Mouse (Mus musculus) lung, embryonic 16.5 days (tissue): Measurements from ENCODE around the gene AI837181. TPM values are rescaled to one million over a fixed set of nuclear protein-coding genes. Genes with fewer than 3 reads are reported as not detected.

Experiments
- ATAC-seq: fragments of 200-750 bp; cut with Nextera tagmentation; 2 replicates; pipeline ENCODE4 v1.8.0; 2017; ENCODE audit warnings: low read depth, mild to moderate bottlenecking, moderate library complexity
- H3K27ac ChIP-seq: fragments of 300-500 bp; sonication (generic); 2 replicates; pipeline ENCODE4 v1.5.1; 2014; ENCODE audit warnings: mild to moderate bottlenecking, control low read depth, low read length
- H3K27me3 ChIP-seq: fragments of 300-500 bp; sonication (generic); 2 replicates; pipeline ENCODE4 v1.6.1; 2014; ENCODE audit warnings: low read depth, low read length, mixed read lengths; ENCODE audit not compliant: control insufficient read depth, insufficient read depth
- H3K36me3 ChIP-seq: fragments of 300-500 bp; sonication (generic); 2 replicates; pipeline ENCODE4 v1.6.1; 2014; ENCODE audit warnings: low read length; ENCODE audit not compliant: control insufficient read depth, insufficient read depth
- H3K4me1 ChIP-seq: fragments of 300-500 bp; sonication (generic); replicated peaks from 2 replicates; pipeline ENCODE4 v1.6.1; 2014; ENCODE audit warnings: low read length, mixed read lengths; ENCODE audit not compliant: control insufficient read depth, insufficient read depth
- H3K4me2 ChIP-seq: fragments of 300-500 bp; sonication (generic); 2 replicates; pipeline ENCODE4 v1.6.1; 2014; ENCODE audit warnings: low read depth, low read length, control low read depth
- H3K4me3 ChIP-seq: fragments of 300-500 bp; sonication (generic); 2 replicates; pipeline ENCODE4 v1.5.1; 2014; ENCODE audit warnings: mild to moderate bottlenecking, low read length, control low read depth
- H3K9ac ChIP-seq: fragments of 300-500 bp; sonication (generic); 2 replicates; pipeline ENCODE4 v1.6.1; 2014; ENCODE audit warnings: low read length, control low read depth
- H3K9me3 ChIP-seq: fragments of 300-500 bp; sonication (generic); 2 replicates; pipeline ENCODE4 v1.6.1; 2016; ENCODE audit warnings: low read length; ENCODE audit not compliant: control insufficient read depth
- WGBS: fragments of 180-500 bp; shearing (Covaris S2); extraction: QIAGEN DNeasy Blood & Tissue Kit; methylation state at CpG from one replicate; pipeline ENCODE4 v1.1.7; 2014; 5-methylcytosine and 5-hydroxymethylcytosine counted together
- polyA plus RNA-seq: library from polyadenylated mRNA; unstranded; fragments of >200 nt; fragmentation: Nextera tagmentation; extraction: Ambion mirVana; gene quantifications from 2 replicates; pipeline ENCODE4 v1.2.1, GENCODE M21; 2015

The AI837181 gene
- polyA plus RNA-seq, 1 experiment from 2014 or later = 28.3 TPM

- Histone ChIP-seq H3K4me2 (peak overlapping the region; percentile 90), H3K27ac (peak overlapping the region; percentile 18; the same call in 1 of the 2 replicates), H3K27me3 (0 out of 2 replicates have a peak, but pooled peaks cover 3% of the 10 kb centered on the region), H3K4me1 (peaks cover 41% of the 10 kb centered on the region), H3K9ac (peak overlapping the region; percentile 84), H3K4me3 (peak overlapping the region; percentile 90), H3K36me3 (peaks cover 6% of the 10 kb centered on the region; the same call in 1 of the 2 replicates), H3K9me3 (no peaks in the 10 kb centered on the region)
- WGBS = 13% methylated on average over 3 of the region's 3 CpGs
- ATAC-seq = no peak
Measured at GRCm38 (mm10) chr19:5459896-5460295, 35.0 kb downstream of the AI837181 start.

DNA sequence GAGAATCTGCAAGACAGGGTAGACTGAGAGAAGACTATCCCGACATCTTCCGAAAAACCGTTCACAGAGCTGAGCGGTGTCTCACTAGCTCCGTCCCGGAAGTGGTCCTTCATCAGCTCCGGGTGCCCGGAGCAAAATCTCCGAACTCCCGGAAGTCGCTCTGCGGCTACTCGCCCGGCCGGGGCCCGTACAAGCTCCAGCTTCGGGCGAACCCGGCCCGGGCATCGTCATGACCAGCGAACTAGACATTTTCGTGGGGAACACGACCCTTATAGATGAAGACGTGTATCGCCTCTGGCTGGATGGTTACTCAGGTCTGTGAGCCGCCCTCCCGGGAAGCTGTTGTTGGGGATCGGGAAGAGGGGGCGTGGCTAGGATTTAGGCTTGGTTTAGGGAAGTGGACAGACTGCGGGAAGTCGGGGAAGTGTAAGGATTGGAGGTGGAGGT is 35.5 kb downstream of the AI837181 start, which contains the start of gene Fibp:
Gene Fibp, plus strand, starts transcription at position 151 of the 447 bp plus-strand sequence.
- Histone ChIP-seq H3K27ac (peak within 1 kb of the TSS; percentile 77), H3K4me3 (peak within 1 kb of the TSS; percentile 90), H3K27me3 (0 out of 2 replicates have a peak, but pooled peaks cover 3% of the 10 kb centered on the region), H3K9me3 (no peaks in the 10 kb centered on the region), H3K36me3 (peaks cover 11% of the 10 kb centered on the region), H3K4me1 (peaks cover 36% of the 10 kb centered on the region), H3K4me2 (peak within 1 kb of the TSS; percentile 90), H3K9ac (peak within 1 kb of the TSS; percentile 84)
- ATAC-seq = peak; percentile 48
- WGBS = under 1% methylated on average over 32 of the region's 32 CpGs

DNA sequence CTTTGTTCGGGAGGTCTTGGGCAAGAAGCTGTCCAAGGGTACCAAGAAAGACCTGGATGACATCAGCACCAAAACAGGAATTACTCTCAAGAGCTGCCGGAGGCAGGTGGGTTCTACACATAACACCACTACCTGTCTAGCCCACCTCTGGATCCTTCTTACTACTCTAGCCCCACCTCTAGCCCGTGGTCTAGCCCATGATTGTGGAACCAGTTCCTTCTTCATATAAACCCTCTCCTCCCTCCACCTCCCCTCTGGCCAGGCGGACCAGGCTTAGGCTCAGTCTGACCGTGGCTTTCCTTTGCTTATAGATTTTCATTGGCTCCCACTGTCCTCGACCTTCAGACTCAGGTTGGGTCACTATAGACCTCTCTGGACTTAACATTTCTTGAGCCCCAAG is 36.5 kb downstream of the AI837181 start:
- WGBS = 83% methylated on average over 6 of the region's 6 CpGs
- Histone ChIP-seq H3K9ac (peak overlapping the region; percentile 84), H3K4me1 (peaks cover 27% of the 10 kb centered on the region), H3K36me3 (peaks cover 19% of the 10 kb centered on the region), H3K27me3 (0 out of 2 replicates have a peak, but pooled peaks cover 3% of the 10 kb centered on the region), H3K4me2 (peak overlapping the region; percentile 90), H3K4me3 (peak overlapping the region; percentile 90), H3K9me3 (no peaks in the 10 kb centered on the region), H3K27ac (no peak overlapping the region)
- ATAC-seq = no peak

DNA sequence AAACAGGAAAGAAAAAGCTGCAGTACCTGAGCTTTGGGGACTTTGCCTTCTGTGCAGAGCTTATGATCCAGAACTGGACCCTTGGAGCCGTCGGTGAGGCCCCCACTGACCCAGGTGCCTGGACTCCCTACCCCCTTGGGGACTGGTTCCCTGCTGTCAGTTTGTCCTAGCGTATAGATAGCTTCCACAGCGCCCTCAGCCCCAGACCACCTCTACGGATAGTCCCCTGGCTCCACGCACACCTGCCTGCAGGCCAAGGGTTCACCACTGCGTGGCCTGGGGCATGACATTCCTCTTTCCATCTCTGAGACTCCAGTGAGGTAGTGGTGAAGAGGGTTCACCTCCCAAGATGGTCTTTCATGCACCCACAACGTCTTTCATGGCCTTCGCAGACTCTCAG is 38.3 kb downstream of the AI837181 start:
- H3K4me1 ChIP-seq = peaks cover 22% of the 10 kb centered on the region
- no peak overlapping the region for H3K4me2 ChIP-seq
- no peak overlapping the region for H3K9ac ChIP-seq
- no peak overlapping the region for H3K4me3 ChIP-seq
- H3K27ac ChIP-seq = no peak overlapping the region
- WGBS = 86% methylated on average over 9 of the region's 9 CpGs
- peaks cover 25% of the 10 kb centered on the region for H3K36me3 ChIP-seq
- ATAC-seq = no peak
- H3K27me3 ChIP-seq = 0 out of 2 replicates have a peak, but pooled peaks cover 3% of the 10 kb centered on the region
- no peaks in the 10 kb centered on the region for H3K9me3 ChIP-seq

DNA sequence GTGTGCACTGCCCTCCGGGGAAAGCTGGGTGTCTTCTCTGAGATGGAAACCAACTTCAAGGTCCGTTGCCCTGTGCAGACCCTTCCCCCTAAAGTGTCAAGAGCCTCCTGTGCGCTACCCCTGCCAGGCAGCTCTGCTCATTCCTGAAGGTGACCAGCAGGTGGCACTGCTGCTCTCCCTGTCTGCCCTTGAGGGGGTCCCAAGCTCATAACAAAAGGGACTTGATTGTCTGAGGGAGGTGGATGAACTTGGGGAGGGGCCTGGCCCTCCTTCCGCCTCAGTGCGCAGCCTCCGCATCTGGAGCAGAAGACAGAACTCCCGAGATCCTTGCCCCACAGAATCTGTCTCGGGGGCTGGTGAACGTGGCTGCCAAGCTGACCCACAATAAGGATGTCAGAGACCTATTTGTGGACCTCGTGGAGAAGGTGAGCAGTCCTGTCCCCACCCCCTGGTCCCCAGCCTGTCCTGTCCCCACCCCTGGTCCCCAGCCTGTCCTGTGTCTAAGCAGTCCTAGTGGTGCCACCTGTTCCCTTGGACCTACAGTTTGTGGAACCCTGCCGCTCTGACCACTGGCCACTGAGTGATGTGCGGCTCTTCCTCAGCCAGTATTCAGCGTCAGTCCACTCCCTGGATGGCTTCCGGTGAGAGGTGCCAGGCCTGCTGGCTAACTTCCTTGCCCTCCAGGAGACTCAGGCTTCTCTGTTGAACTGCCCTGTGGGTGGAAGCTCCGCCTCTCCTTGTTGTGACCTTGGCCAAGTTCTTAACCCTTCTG is 39.0 kb downstream of the AI837181 start:
- peak; percentile 37 for ATAC-seq
- Histone ChIP-seq H3K4me3 (peak overlapping the region; percentile 25; the same call in 1 of the 2 replicates), H3K27ac (peak overlapping the region; percentile 53), H3K36me3 (peaks cover 25% of the 10 kb centered on the region), H3K4me1 (peaks cover 21% of the 10 kb centered on the region), H3K9me3 (no peaks in the 10 kb centered on the region), H3K9ac (no peak overlapping the region), H3K27me3 (0 out of 2 replicates have a peak, but pooled peaks cover 2% of the 10 kb centered on the region), H3K4me2 (peak overlapping the region; percentile 47)
- WGBS = 30% methylated on average over 15 of the region's 15 CpGs

DNA sequence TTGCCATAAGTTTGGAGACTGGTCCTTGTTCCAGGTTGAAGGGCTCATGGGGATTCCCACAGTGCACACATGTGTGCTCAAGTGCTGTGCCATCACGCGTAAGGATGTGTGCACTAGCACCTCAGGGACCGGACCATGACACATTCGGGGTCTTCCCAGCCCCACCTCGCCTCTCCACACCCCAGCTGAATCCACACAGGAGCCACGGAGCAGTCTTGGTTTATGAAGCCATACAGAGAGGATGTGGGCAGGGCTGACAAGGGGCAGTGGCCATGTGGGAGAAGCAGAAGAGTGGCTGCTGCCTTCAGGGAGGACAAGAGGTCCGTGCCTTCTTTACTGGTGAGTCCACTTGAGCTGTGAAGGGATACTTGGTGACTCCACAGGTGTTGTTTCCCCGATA is 40.1 kb downstream of the AI837181 start:
- ATAC-seq = no peak
- H3K4me2 ChIP-seq = no peak overlapping the region
- peaks cover 19% of the 10 kb centered on the region for H3K4me1 ChIP-seq
- 91% methylated on average over 8 of the region's 8 CpGs for WGBS
- H3K9ac ChIP-seq = no peak overlapping the region
- no peak overlapping the region for H3K4me3 ChIP-seq
- no peak overlapping the region for H3K27ac ChIP-seq
- no peaks in the 10 kb centered on the region for H3K27me3 ChIP-seq
- no peaks in the 10 kb centered on the region for H3K9me3 ChIP-seq
- peaks cover 25% of the 10 kb centered on the region for H3K36me3 ChIP-seq

- no peaks in the 10 kb centered on the region for H3K9me3 ChIP-seq
- no peak overlapping the region for H3K9ac ChIP-seq
- ATAC-seq = no peak
- peaks cover 9% of the 10 kb centered on the region for H3K4me1 ChIP-seq
- 90% methylated on average over 6 of the region's 6 CpGs for WGBS
- no peak overlapping the region for H3K4me2 ChIP-seq
- peaks cover 25% of the 10 kb centered on the region for H3K36me3 ChIP-seq
- H3K27ac ChIP-seq = no peak overlapping the region
- H3K4me3 ChIP-seq = no peak overlapping the region
- no peaks in the 10 kb centered on the region for H3K27me3 ChIP-seq
Measured at GRCm38 (mm10) chr19:5466916-5467500, 42.1 kb downstream of the AI837181 start.

DNA sequence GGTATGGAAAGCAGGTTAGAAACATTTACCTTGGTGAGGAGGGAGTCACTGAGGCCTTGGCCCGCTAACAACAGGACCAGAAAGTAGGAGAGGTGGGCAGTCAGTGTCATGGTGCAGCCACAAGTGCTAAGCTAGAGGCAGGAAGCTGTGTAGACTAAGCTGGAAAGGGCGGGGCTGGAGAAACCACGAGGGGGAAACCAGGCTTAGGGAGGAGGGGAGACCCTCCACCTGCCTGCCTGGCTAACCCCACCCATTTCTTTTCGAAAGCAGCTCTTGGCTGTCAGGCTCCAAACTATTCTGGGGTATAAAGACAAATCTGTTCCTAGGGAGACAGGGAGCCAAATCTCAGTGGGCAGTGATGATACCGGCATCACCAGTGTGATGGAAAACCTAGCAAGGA is 43.4 kb downstream of the AI837181 start, which contains the start of gene Ctsw:
Gene Ctsw, minus strand, starts transcription at position 134 of the 400 bp plus-strand sequence.
- H3K4me3 ChIP-seq = no peak within 1 kb of the TSS
- 45% methylated on average over 5 of the region's 5 CpGs for WGBS
- H3K9ac ChIP-seq = no peak within 1 kb of the TSS
- no peaks in the 10 kb centered on the region for H3K9me3 ChIP-seq
- peaks cover 22% of the 10 kb centered on the region for H3K36me3 ChIP-seq
- ATAC-seq = no peak
- no peak within 1 kb of the TSS for H3K4me2 ChIP-seq
- no peaks in the 10 kb centered on the region for H3K27me3 ChIP-seq
- peaks cover 9% of the 10 kb centered on the region for H3K4me1 ChIP-seq
- no peak within 1 kb of the TSS for H3K27ac ChIP-seq

DNA sequence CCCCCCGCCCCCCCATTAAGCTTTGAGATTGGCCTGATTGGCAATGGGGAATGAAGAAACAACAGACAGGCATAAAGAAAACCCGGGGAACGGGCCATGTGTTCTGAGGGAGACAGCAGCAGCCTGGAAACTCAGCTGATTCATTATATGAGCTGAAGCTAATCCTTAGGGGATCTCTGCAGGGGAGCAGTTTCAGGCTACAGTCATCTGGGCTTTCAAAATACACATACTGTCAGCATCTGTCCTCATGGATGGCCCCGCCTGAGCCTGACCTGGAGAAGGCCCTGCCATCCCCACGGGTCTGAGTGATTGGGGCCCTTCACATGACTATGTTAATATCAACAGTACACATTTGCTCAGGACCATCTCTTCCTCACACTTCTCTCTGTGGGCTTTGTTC is 46.9 kb downstream of the AI837181 start:
- Histone ChIP-seq H3K4me1 (peaks cover 16% of the 10 kb centered on the region), H3K4me2 (no peak overlapping the region), H3K9ac (no peak overlapping the region), H3K9me3 (no peaks in the 10 kb centered on the region), H3K27ac (no peak overlapping the region), H3K4me3 (no peak overlapping the region), H3K27me3 (no peaks in the 10 kb centered on the region), H3K36me3 (peaks cover 6% of the 10 kb centered on the region)
- WGBS = 47% methylated on average over 5 of the region's 5 CpGs
- no peak for ATAC-seq
